Mouse (Mus musculus) MEL (cell line): ENCODE measurements around the gene Gns. TPM values are rescaled to one million over a fixed set of nuclear protein-coding genes. Genes with fewer than 3 reads are reported as not detected.

Source experiments
- DNase-seq: peaks from one replicate; pipeline ENCODE4 v3.0.0; 2011; ENCODE audit warnings: low read depth, low spot score
- H3K27ac ChIP-seq: 2 replicates; pipeline ENCODE4 v1.5.1; 2012; ENCODE audit warnings: low read depth, mild to moderate bottlenecking, control low read depth, low read length, moderate library complexity; ENCODE audit not compliant: control insufficient read depth
- H3K27me3 ChIP-seq, 2 experiments: fragments of 150-350 bp in 1 of 2; sonication (generic) in 1 of 2; 2 replicates each; pipeline ENCODE4 v1.6.1; 2012; ENCODE audit warnings: low read length in 2 of 2, mild to moderate bottlenecking in 2 of 2, improper control_type of control experiment in 1 of 2, moderate library complexity in 1 of 2; ENCODE audit not compliant: insufficient read depth in 2 of 2, control insufficient read depth in 1 of 2
- H3K36me3 ChIP-seq, 2 experiments: 2 replicates each; pipeline ENCODE4 v1.6.1; 2012 to 2014; ENCODE audit warnings: low read length in 2 of 2, improper control_type of control experiment in 1 of 2, inconsistent platforms in 1 of 2, mild to moderate bottlenecking in 1 of 2; ENCODE audit not compliant: insufficient read depth in 2 of 2, control insufficient read depth in 1 of 2
- H3K4me1 ChIP-seq, 2 experiments: fragments of 150-350 bp in 1 of 2; sonication (generic) in 1 of 2; 2 replicates each; pipeline ENCODE4 v1.6.1; 2012; ENCODE audit warnings: low read length in 2 of 2, improper control_type of control experiment in 1 of 2, mild to moderate bottlenecking in 1 of 2; ENCODE audit not compliant: insufficient read depth in 2 of 2, control insufficient read depth in 1 of 2
- H3K4me3 ChIP-seq, 2 experiments: fragments of 150-350 bp in 1 of 2; sonication (generic) in 1 of 2; 2 replicates each; pipeline ENCODE4 v1.5.1; 2012; ENCODE audit warnings: low read depth in 2 of 2, low read length in 2 of 2, mild to moderate bottlenecking in 2 of 2, moderate library complexity in 2 of 2, control low read depth in 1 of 2, improper control_type of control experiment in 1 of 2; ENCODE audit not compliant: control insufficient read depth in 1 of 2, insufficient read depth in 1 of 2
- H3K79me2 ChIP-seq: 2 replicates; pipeline ENCODE4 v1.6.1; 2012; ENCODE audit warnings: mild to moderate bottlenecking, low read length, moderate library complexity; ENCODE audit not compliant: control insufficient read depth, poor library complexity, insufficient read depth
- H3K9ac ChIP-seq: 2 replicates; pipeline ENCODE4 v1.6.1; 2012; ENCODE audit warnings: low read depth, mild to moderate bottlenecking, control low read depth, low read length, moderate library complexity; ENCODE audit not compliant: control insufficient read depth, poor library complexity, severe bottlenecking
- H3K9me3 ChIP-seq: fragments of 150-350 bp; sonication (generic); replicated peaks from 2 replicates; pipeline ENCODE4 v1.6.1; 2012; ENCODE audit warnings: mild to moderate bottlenecking, low read length, improper control_type of control experiment, moderate library complexity; ENCODE audit not compliant: insufficient read depth
- BHLHE40 ChIP-seq: IDR thresholded peaks from 2 replicates; pipeline ENCODE4 v1.6.1; 2012; ENCODE audit warnings: low read depth, mild to moderate bottlenecking, inconsistent platforms, low read length, improper control_type of control experiment, borderline replicate concordance
- CHD1 ChIP-seq: IDR thresholded peaks from 2 replicates; pipeline ENCODE4 v1.6.1; 2012; ENCODE audit warnings: low read depth, mild to moderate bottlenecking, inconsistent platforms, low read length, improper control_type of control experiment
- CTCF ChIP-seq, 3 experiments: IDR thresholded peaks in 2 of 3; conservative IDR thresholded peaks in 1 of 3; 2 replicates each; pipeline ENCODE4 v1.5.1; 2011 to 2012; ENCODE audit warnings: low read length in 3 of 3, low read depth in 2 of 3, mild to moderate bottlenecking in 2 of 3, improper control_type of control experiment in 1 of 3, inconsistent platforms in 1 of 3, mixed read lengths in 1 of 3, moderate library complexity in 1 of 3; ENCODE audit not compliant: control insufficient read depth in 1 of 3, insufficient read depth in 1 of 3, poor library complexity in 1 of 3, severe bottlenecking in 1 of 3
- E2F4 ChIP-seq: IDR thresholded peaks from 2 replicates; pipeline ENCODE4 v1.6.1; 2011; ENCODE audit warnings: low read depth, low read length, improper control_type of control experiment, borderline replicate concordance
- EP300 ChIP-seq, 2 experiments: IDR thresholded peaks; 2 replicates each; pipeline ENCODE4 v1.6.1; 2011; ENCODE audit warnings: improper control_type of control experiment in 2 of 2, low read length in 2 of 2, low read depth in 1 of 2, mild to moderate bottlenecking in 1 of 2
- ETS1 ChIP-seq: IDR thresholded peaks from 2 replicates; pipeline ENCODE4 v1.6.1; 2012; ENCODE audit warnings: low read depth, mild to moderate bottlenecking, inconsistent platforms, low read length, improper control_type of control experiment, moderate library complexity
- GABPA ChIP-seq: IDR thresholded peaks from 2 replicates; pipeline ENCODE4 v1.6.1; 2012; ENCODE audit warnings: low read depth, mild to moderate bottlenecking, inconsistent platforms, low read length, improper control_type of control experiment, moderate library complexity
- GATA1 ChIP-seq: IDR thresholded peaks from 2 replicates; pipeline ENCODE4 v1.6.1; 2011; ENCODE audit warnings: low read depth, low read length, improper control_type of control experiment
- MAZ ChIP-seq: IDR thresholded peaks from 2 replicates; pipeline ENCODE4 v1.6.1; 2012; ENCODE audit warnings: low read depth, mild to moderate bottlenecking, inconsistent platforms, low read length, improper control_type of control experiment
- MEF2A ChIP-seq: IDR thresholded peaks from 2 replicates; pipeline ENCODE4 v1.6.1; 2014; ENCODE audit warnings: low read depth, mild to moderate bottlenecking, inconsistent platforms, low read length, improper control_type of control experiment; ENCODE audit not compliant: poor library complexity, insufficient replicate concordance, severe bottlenecking; ENCODE audit errors: extremely low read depth
- POLR2AphosphoS2 ChIP-seq: IDR thresholded peaks from 2 replicates; pipeline ENCODE4 v1.6.1; 2011; ENCODE audit warnings: low read length, improper control_type of control experiment
- SIN3A ChIP-seq: IDR thresholded peaks from 2 replicates; pipeline ENCODE4 v1.6.1; 2012; ENCODE audit warnings: low read length, improper control_type of control experiment, inconsistent platforms
- TAL1 ChIP-seq: IDR thresholded peaks from 2 replicates; pipeline ENCODE4 v1.6.1; 2012; ENCODE audit warnings: mild to moderate bottlenecking, inconsistent platforms, low read length, moderate library complexity, mixed read lengths
- TBP ChIP-seq: IDR thresholded peaks from 2 replicates; pipeline ENCODE4 v1.8.0; 2011; ENCODE audit warnings: low read depth, low read length, improper control_type of control experiment
- TCF12 ChIP-seq: IDR thresholded peaks from 2 replicates; pipeline ENCODE4 v1.6.1; 2014; ENCODE audit warnings: low read depth, mild to moderate bottlenecking, inconsistent platforms, low read length, improper control_type of control experiment, moderate library complexity
- UBTF ChIP-seq: IDR thresholded peaks from 2 replicates; pipeline ENCODE4 v1.6.1; 2012; ENCODE audit warnings: low read depth, mild to moderate bottlenecking, inconsistent platforms, low read length, improper control_type of control experiment, moderate library complexity, borderline replicate concordance; ENCODE audit not compliant: insufficient read depth
- USF1 ChIP-seq: IDR thresholded peaks from 2 replicates; pipeline ENCODE4 v1.6.1; 2014; ENCODE audit warnings: low read depth, mild to moderate bottlenecking, inconsistent platforms, low read length, improper control_type of control experiment, moderate library complexity
- ZC3H11A ChIP-seq: IDR thresholded peaks from 2 replicates; pipeline ENCODE4 v1.6.1; 2012; ENCODE audit warnings: low read depth, mild to moderate bottlenecking, inconsistent platforms, low read length, improper control_type of control experiment
- ZNF384 ChIP-seq: IDR thresholded peaks from 2 replicates; pipeline ENCODE4 v1.6.1; 2012; ENCODE audit warnings: low read depth, mild to moderate bottlenecking, inconsistent platforms, low read length, improper control_type of control experiment
- polyA plus RNA-seq, 2 experiments: library from polyadenylated mRNA; stranded (reverse) in 1 of 2; unstranded in 1 of 2; fragments of >175 nt in 1 of 2; fragments of >200 nt in 1 of 2; gene quantifications; 2 replicates each; pipeline versions ENCODE4 v1.2.1 to v1.2.4; 2012; ENCODE audit warnings: low replicate concordance in 2 of 2, low read depth in 1 of 2; ENCODE audit not compliant: insufficient read length in 2 of 2, insufficient read depth in 1 of 2, missing spikeins in 1 of 2
- total RNA-seq: library from RNA; depleted of rRNA; stranded (reverse); fragments of 300-350 nt; gene quantifications from 2 replicates; pipeline ENCODE4 v1.2.3, GENCODE M21; 2012

The Gns gene
- total and polyA plus RNA-seq, 3 experiments: 33.1 to 33.6 TPM; not detected in 1

GRCm38 (mm10) chr10:121430764-121431540 is 66.1 kb downstream of the Gns start:
- Histone ChIP-seq H3K36me3 (peaks cover 0 to 6% of the 10 kb centered on the region in 2 experiments; a peak in 2 of 4 replicates), H3K27ac (no peak overlapping the region), H3K4me1 (peaks cover 3 to 16% of the 10 kb centered on the region in 2 experiments), H3K4me3 (no peak overlapping the region), H3K79me2 (no peaks in the 10 kb centered on the region), H3K9ac (no peak overlapping the region), H3K27me3 (no peaks in the 10 kb centered on the region), H3K9me3 (no peaks in the 10 kb centered on the region)
- DNase-seq: no peak
- TF ChIP-seq POLR2AphosphoS2 (no peak), ZNF384 (no peak)

- H3K4me1 ChIP-seq: peaks cover 3 to 16% of the 10 kb centered on the region in 2 experiments
Measured at GRCm38 (mm10) chr10:121432041-121432634, 67.2 kb downstream of the Gns start.

GRCm38 (mm10) chr10:121432635-121433280 is 67.9 kb downstream of the Gns start:
- DNase-seq: peak; percentile 71
- H3K27me3 ChIP-seq: no peaks in the 10 kb centered on the region
- H3K4me3 ChIP-seq: peak overlapping the region; percentile 28 to 51
- H3K27ac ChIP-seq: peak overlapping the region; percentile 11; the same call in 1 of the 2 replicates
- H3K79me2 ChIP-seq: no peaks in the 10 kb centered on the region; the same call in 1 of the 2 replicates
- TF ChIP-seq ZC3H11A (no peak), ETS1 (no peak), TAL1 (peak; percentile 85), USF1 (no peak), E2F4 (no peak), GATA1 (peak; percentile 83), ZNF384 (0 out of 2 replicates have a peak, but pooled peaks have one; percentile 37), MAZ (peak; percentile 33; the same call in 1 of the 2 replicates), GABPA (no peak), BHLHE40 (no peak), CHD1 (no peak), SIN3A (peak; percentile 53), TCF12 (peak; percentile 89), TBP (0 out of 2 replicates have a peak, but pooled peaks have one; percentile 26), EP300 (IDR thresholded peaks at IDR 0.05; ENCODE audit: low read depth in 1 of 2, low read length in 2 of 2) (peak; percentile 60 to 78), UBTF (no peak), CTCF (IDR thresholded peaks at IDR 0.05 in 2 of 3, conservative IDR thresholded peaks at IDR 0.05 in 1 of 3; ENCODE audit: control insufficient read depth in 1 of 3, insufficient read depth in 1 of 3, low read depth in 2 of 3, low read length in 3 of 3, poor library complexity in 1 of 3, severe bottlenecking in 1 of 3) (no peak)
- peaks cover 3 to 16% of the 10 kb centered on the region in 2 experiments for H3K4me1 ChIP-seq
- no peaks in the 10 kb centered on the region for H3K9me3 ChIP-seq
- peak overlapping the region; percentile 11; the same call in 1 of the 2 replicates for H3K9ac ChIP-seq
- H3K36me3 ChIP-seq: peaks cover 0 to 6% of the 10 kb centered on the region in 2 experiments; a peak in 2 of 4 replicates

More at GRCm38 (mm10) chr10:121432041-121432634, 67.2 kb downstream of the Gns start:
- Histone ChIP-seq H3K36me3 (peaks cover 0 to 6% of the 10 kb centered on the region in 2 experiments; a peak in 2 of 4 replicates), H3K4me3 (peak overlapping the region; percentile 28 to 51), H3K79me2 (no peaks in the 10 kb centered on the region), H3K27me3 (no peaks in the 10 kb centered on the region), H3K9me3 (no peaks in the 10 kb centered on the region), H3K27ac (peak overlapping the region; percentile 11; the same call in 1 of the 2 replicates), H3K9ac (peak overlapping the region; percentile 13; the same call in 1 of the 2 replicates)
- no peak for DNase-seq
- TF ChIP-seq UBTF (no peak), MEF2A (peak; percentile 43; the same call in 1 of the 2 replicates)
